Comparison of ENCODE assay signal across 11 mouse cellular contexts in genomic region chr7:84142736-84143473, GRCm38 (mm10). TPM values are rescaled to one million over a fixed set of nuclear protein-coding genes. Genes with fewer than 3 reads are reported as not detected.
DNase-seq lines count a peak whose midpoint lies in the region; ATAC-seq lines count a peak whose summit lies in the region.
"Had no signal": no experiment of that assay in that cellular context is flagged by ENCODE, and none has a peak within 500 bp of the region (broad histone marks: within the 10 kb centered on the region; RNA-seq: fewer than 3 reads in every experiment).

No protein-coding gene starts in this region.

- no peaks in the 10 kb centered on the region for H3K36me3 ChIP-seq in macrophage (ENCODE audit: inconsistent target)

- ATAC-seq in inflammation-experienced regulatory T-cells, adult 6 months = peak; percentile 65

- peak; percentile 41 for DNase-seq in adrenal gland, adult 2 months
- DNase-seq in adrenal gland, adult 18-20 months (ENCODE audit: low spot score in 2 of 2) = no peak
- DNase-seq in CD4-positive, CD25-positive, alpha-beta regulatory T cell, adult 2 months (ENCODE audit: low read depth, low spot score) = peak; percentile 45
- DNase-seq in embryo, embryonic 11 days = no peak
- DNase-seq in cerebellum, postnatal 10 days = no peak
- no peak for DNase-seq in cerebellum, postnatal 14 days
- DNase-seq: cerebellum, adult 2 months; kidney, adult 9 months had no signal

- WGBS in macrophage (ENCODE audit: missing documents) = 20% methylated on average over 7 of the region's 7 CpGs

- H3K27ac ChIP-seq in macrophage = peak overlapping the region; percentile 10
- H3K27ac ChIP-seq: lung, embryonic 15.5 days had no signal

- peaks cover 92% of the 10 kb centered on the region for H3K79me2 ChIP-seq in macrophage (ENCODE audit: inconsistent target)

- H3K4me3 ChIP-seq in macrophage (ENCODE audit: inconsistent target) = no peak overlapping the region
- H3K4me3 ChIP-seq: lung, embryonic 15.5 days had no signal

RNA-seq across cellular contexts. Expression of gene Abhd17c, which starts 8.8 kb away (rescaled TPM):
- total RNA-seq in adrenal gland, adult 2 months (2021) = 10 to 100 TPM; 31.0 to 32.1 TPM
- polyA plus RNA-seq in adrenal gland, adult 2 months (2012; rRNA removed) = 43.7 and 45.6 TPM in 2 replicates
- 10 to 100 TPM; 26.7 to 29.9 TPM for total RNA-seq in adrenal gland, adult 18-20 months (2021)
- 10 to 100 TPM in 2 of 3 experiments, 1 to 10 TPM in 1; 7.1 to 14.5 (median 10.9) TPM for polyA plus RNA-seq in inflammation-experienced regulatory T-cells, adult 6 months (2017; shearing (Covaris generic))
- total RNA-seq in macrophage (2018; cell fraction: chromatin; rRNA removed) = 100 to 1,000 TPM in 1 of 26 experiments, 10 to 100 TPM in 25; 10.1 to 109 (median 31.4) TPM
- total RNA-seq in macrophage (2018; cell fraction: cytosol; rRNA removed) = 10 to 100 TPM; 16.9 to 43.2 (median 25.1) TPM
- total RNA-seq in macrophage (2018; cell fraction: nucleus; rRNA removed) = 10 to 100 TPM; 16.5 to 67.0 (median 34.0) TPM
- polyA plus RNA-seq in macrophage (2018) = 12.9 to 29.5 TPM (median 19.4 TPM) in 3 replicates

RNA-seq across cellular contexts. Expression of gene Cemip, which starts 56.6 kb away (rescaled TPM):
- 1 to 10 TPM; 1.0 to 1.6 TPM for total RNA-seq in adrenal gland, adult 2 months (2021)
- polyA plus RNA-seq in adrenal gland, adult 2 months (2012; rRNA removed) = 0.27 and 0.47 TPM in 2 replicates
- 1 to 10 TPM in 1 of 2 experiments, under 1 TPM in 1; 0.93 to 1.2 TPM for total RNA-seq in adrenal gland, adult 18-20 months (2021)
- polyA plus RNA-seq in inflammation-experienced regulatory T-cells, adult 6 months (2017; shearing (Covaris generic)) = under 1 TPM in 1 of 3 experiments, not detected in 2; 0.20 TPM
- total RNA-seq in macrophage (2018; cell fraction: chromatin; rRNA removed) = 1 to 10 TPM in 2 of 26 experiments, under 1 TPM in 8, not detected in 16; 0.08 to 6.4 (median 0.20) TPM
- under 1 TPM in 3 of 26 experiments, not detected in 23; 0.04 to 0.05 (median 0.04) TPM for total RNA-seq in macrophage (2018; cell fraction: cytosol; rRNA removed)
- total RNA-seq in macrophage (2018; cell fraction: nucleus; rRNA removed) = under 1 TPM in 6 of 26 experiments, not detected in 20; 0.08 to 0.48 (median 0.10) TPM
- 0.05 to 0.07 TPM in 2 of 3 replicates, not detected in the other for polyA plus RNA-seq in macrophage (2018)

Comparison
In these comparisons a context has a peak if more than half of its experiments do, and no peak if none do; other contexts are left out.
1. DNase-seq: peak in adrenal gland, adult 2 months (single experiment) and CD4-positive, CD25-positive, alpha-beta regulatory T cell, adult 2 months (single experiment); none in adrenal gland, adult 18-20 months (0 of 2), embryo, embryonic 11 days (single experiment), cerebellum, postnatal 10 days (0 of 2) and cerebellum, postnatal 14 days (0 of 2).